Comparison of ENCODE assay signal across 8 mouse cellular contexts in the genomic region with DNA sequence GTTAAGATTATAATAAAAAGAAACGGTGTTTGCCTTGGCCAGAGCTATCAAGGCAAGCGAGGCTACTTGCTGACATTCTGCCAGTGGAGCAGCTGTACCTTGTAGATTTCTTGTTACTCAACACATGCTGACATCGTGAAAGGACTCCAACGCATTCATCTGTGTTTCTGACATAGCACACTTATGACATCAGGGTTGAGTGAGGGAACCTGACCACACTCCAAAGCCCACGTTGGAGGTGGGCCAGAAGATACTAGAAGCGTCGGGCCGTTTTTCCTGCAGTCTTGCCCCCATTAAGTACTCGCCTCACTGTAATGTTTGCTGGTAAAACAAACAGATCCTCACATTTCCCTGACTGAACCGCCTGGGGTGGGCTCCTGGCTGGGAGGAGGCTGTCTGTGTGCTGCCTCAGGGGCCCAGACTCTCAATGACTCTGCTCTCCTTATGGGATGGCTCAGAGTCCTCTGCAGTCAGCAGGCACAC.
DNase-seq lines count a peak whose midpoint lies in the region; ATAC-seq lines count a peak whose summit lies in the region.

No protein-coding gene starts in this region.

- H3K4me1 ChIP-seq in neural tube, embryonic 13.5 days (replicated peaks) = peaks cover 10% of the 10 kb centered on the region
- peaks cover 5% of the 10 kb centered on the region; the same call in 1 of the 2 replicates for H3K4me1 ChIP-seq in forebrain, embryonic 16.5 days (replicated peaks; ENCODE audit: control insufficient read depth, insufficient read depth, low read length)
- peaks cover 6% of the 10 kb centered on the region for H3K4me1 ChIP-seq in hindbrain, embryonic 13.5 days (replicated peaks)

- no peak overlapping the region for H3K4me3 ChIP-seq in neural tube, embryonic 13.5 days
- no peak overlapping the region for H3K4me3 ChIP-seq in forebrain, embryonic 16.5 days (replicated peaks; ENCODE audit: low read length)
- no peak overlapping the region for H3K4me3 ChIP-seq in hindbrain, embryonic 13.5 days

- DNase-seq in neural tube, embryonic 10.5 days (ENCODE audit: extremely low spot score, low spot score) = no peak
- peak; percentile 70 for DNase-seq in lung, postnatal 14 days
- no peak for DNase-seq in cerebellum, adult 11-12 months
- no peak for DNase-seq in left cerebral cortex, adult 11 months (ENCODE audit: low spot score)
- DNase-seq in MN1 (ENCODE audit: low spot score) = no peak

- no peaks in the 10 kb centered on the region for H3K36me3 ChIP-seq in neural tube, embryonic 13.5 days
- H3K36me3 ChIP-seq in forebrain, embryonic 16.5 days (ENCODE audit: control insufficient read depth, insufficient read depth) = no peaks in the 10 kb centered on the region
- H3K36me3 ChIP-seq in hindbrain, embryonic 13.5 days = no peaks in the 10 kb centered on the region

- H3K27me3 ChIP-seq in neural tube, embryonic 13.5 days = no peaks in the 10 kb centered on the region
- H3K27me3 ChIP-seq in forebrain, embryonic 16.5 days (replicated peaks; ENCODE audit: control insufficient read depth, insufficient read depth, low read length) = no peaks in the 10 kb centered on the region
- H3K27me3 ChIP-seq in hindbrain, embryonic 13.5 days = no peaks in the 10 kb centered on the region

- ATAC-seq in neural tube, embryonic 13.5 days (ENCODE audit: low read depth) = no peak
- peak; percentile 36; the same call in 1 of the 2 replicates for ATAC-seq in forebrain, embryonic 16.5 days
- no peak for ATAC-seq in hindbrain, embryonic 13.5 days (ENCODE audit: low FRiP score)

- WGBS in neural tube, embryonic 13.5 days = 59% methylated on average over 10 of the region's 10 CpGs
- WGBS in forebrain, embryonic 16.5 days = 21% methylated on average over 10 of the region's 10 CpGs
- 72% methylated on average over 10 of the region's 10 CpGs for WGBS in hindbrain, embryonic 13.5 days

- H3K27ac ChIP-seq in neural tube, embryonic 13.5 days (replicated peaks) = peak overlapping the region; percentile 49; the same call in 1 of the 2 replicates
- no peak overlapping the region for H3K27ac ChIP-seq in forebrain, embryonic 16.5 days (ENCODE audit: low read length)
- 0 out of 2 replicates have a peak overlapping the region, but pooled peaks have one; percentile 13 for H3K27ac ChIP-seq in hindbrain, embryonic 13.5 days

- no peak overlapping the region for H3K9ac ChIP-seq in neural tube, embryonic 13.5 days
- H3K9ac ChIP-seq in forebrain, embryonic 16.5 days (replicated peaks; ENCODE audit: low read depth, low read length) = no peak overlapping the region
- no peak overlapping the region for H3K9ac ChIP-seq in hindbrain, embryonic 13.5 days

- H3K9me3 ChIP-seq in neural tube, embryonic 13.5 days = no peaks in the 10 kb centered on the region
- no peaks in the 10 kb centered on the region for H3K9me3 ChIP-seq in forebrain, embryonic 16.5 days (ENCODE audit: control insufficient read depth, low read length)
- no peaks in the 10 kb centered on the region for H3K9me3 ChIP-seq in hindbrain, embryonic 13.5 days

- no peak overlapping the region for H3K4me2 ChIP-seq in neural tube, embryonic 13.5 days
- H3K4me2 ChIP-seq in forebrain, embryonic 16.5 days (ENCODE audit: low read length) = no peak overlapping the region
- no peak overlapping the region for H3K4me2 ChIP-seq in hindbrain, embryonic 13.5 days
